Mouse (Mus musculus) embryonic fibroblast, embryonic 13.5 days (primary cell): ENCODE data around the gene Scnn1a.

ENCODE experiments used
- CTCF ChIP-seq: IDR thresholded peaks from 2 replicates; pipeline ENCODE4 v1.5.1; 2011; ENCODE audit warnings: mild to moderate bottlenecking, control low read depth, low read length, moderate library complexity, borderline replicate concordance; ENCODE audit not compliant: insufficient read depth
- POLR2A ChIP-seq: IDR thresholded peaks from 2 replicates; pipeline ENCODE4 v1.6.1; 2011; ENCODE audit warnings: low read depth, mild to moderate bottlenecking, control low read depth, low read length, moderate library complexity

GRCm38 (mm10) chr6:125325337-125325736 is 4.9 kb downstream of the Scnn1a start:
- TF ChIP-seq CTCF = no peak
- TF ChIP-seq POLR2A = no peak
